Mouse (Mus musculus) hematopoietic stem cell, adult 5-6 weeks (primary cell): ENCODE measurements at regions not wholly inside any gene's neighbourhood (a gene's known extent, or its start where the extent isn't known, plus 50 kb on each side); places are given as distances from the start of the nearest gene placed in this dataset.

Source experiments
- ATAC-seq, 2 experiments: fragments of 125-278 bp in 1 of 2; replicated peaks in 1 of 2; 2 replicates each; pipeline ENCODE4 v1.8.0; 2016 to 2017; ENCODE audit warnings: inconsistent platforms in 2 of 2, mild to moderate bottlenecking in 2 of 2, moderate number of reproducible peaks in 2 of 2, low read depth in 1 of 2, moderate TSS enrichment in 1 of 2; ENCODE audit not compliant: low FRiP score in 2 of 2, poor library complexity in 2 of 2, severe bottlenecking in 2 of 2, insufficient read depth in 1 of 2, low TSS enrichment in 1 of 2

DNA sequence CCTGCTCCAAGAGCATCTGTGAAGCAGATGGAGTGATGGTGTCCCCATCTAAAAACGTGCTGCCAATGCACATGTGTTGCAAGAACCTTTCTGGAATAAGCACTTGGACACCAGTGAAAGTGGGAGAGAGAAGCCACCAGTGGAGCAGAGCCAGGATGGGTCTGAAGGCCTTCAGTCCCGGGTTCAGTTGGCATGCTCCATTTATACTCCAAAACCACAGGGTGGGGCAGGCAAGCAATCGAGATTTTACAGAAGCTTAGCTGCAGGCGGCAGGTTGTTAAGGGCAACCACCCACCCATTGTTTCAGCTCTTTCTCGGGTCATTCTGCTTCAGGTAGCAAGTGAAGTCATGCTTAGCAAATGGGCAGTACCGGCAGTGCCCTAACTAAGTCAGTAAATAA is 51.8 kb upstream of the Sv2b start:
- no peak for ATAC-seq

GRCm38 (mm10) chr7:75362541-75362940 is 53.5 kb upstream of the Sv2b start:
- ATAC-seq: peak; percentile 90 to 91

GRCm38 (mm10) chr7:75365480-75365879 is 56.4 kb upstream of the Sv2b start:
- ATAC-seq: peak; percentile 8 to 38; a peak in 1 of 4 replicates

DNA sequence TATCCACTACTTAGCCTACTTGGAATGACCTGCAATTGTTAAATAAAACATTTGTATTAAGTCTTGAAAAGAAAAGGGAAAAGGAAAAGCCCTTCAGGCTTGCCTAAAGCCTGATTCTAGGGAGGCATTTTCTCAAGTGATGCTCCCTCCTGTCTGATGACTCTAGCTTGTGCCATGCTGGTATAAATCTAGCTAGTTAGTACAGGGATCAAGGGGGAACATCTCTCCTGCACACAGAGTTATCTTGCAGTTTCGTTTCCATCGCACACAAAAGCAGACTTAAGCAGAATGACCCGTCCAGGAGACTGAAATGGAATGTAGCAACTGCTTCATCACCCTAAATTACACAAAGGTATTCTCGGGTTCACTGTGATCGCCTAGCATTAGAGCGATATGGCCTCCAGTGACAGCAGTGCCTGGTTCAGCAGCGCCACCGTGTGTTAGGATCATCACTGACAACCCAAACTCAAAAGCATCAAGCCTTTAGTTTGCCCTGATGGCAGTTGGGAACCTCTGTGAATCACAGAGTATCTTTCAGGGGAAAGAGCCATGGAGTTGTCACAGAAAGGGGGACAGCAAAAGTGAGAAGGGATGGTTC is 57.3 kb upstream of the Sv2b start:
- peak; percentile 39 to 52; a peak in 3 of 4 replicates for ATAC-seq

DNA sequence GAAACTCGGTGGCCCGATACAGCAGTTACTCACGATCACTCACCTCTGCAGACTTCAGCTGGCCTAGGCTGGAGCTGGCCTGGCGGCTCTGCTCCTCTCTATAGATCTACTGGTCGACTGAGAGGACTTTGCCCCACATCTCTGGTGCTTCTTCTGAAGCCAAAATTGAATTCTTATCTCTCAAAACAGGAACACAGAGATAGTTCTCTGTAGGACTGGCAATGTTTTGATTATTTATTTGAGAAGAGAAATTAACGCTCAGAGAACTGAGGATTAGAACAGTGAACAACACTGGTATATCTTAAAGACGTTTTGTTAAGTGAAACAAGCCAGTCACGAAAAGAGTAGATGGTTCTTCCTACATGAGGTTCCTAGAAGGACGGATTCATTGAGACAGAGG is 59.3 kb upstream of the Sv2b start:
- no peak for ATAC-seq

DNA sequence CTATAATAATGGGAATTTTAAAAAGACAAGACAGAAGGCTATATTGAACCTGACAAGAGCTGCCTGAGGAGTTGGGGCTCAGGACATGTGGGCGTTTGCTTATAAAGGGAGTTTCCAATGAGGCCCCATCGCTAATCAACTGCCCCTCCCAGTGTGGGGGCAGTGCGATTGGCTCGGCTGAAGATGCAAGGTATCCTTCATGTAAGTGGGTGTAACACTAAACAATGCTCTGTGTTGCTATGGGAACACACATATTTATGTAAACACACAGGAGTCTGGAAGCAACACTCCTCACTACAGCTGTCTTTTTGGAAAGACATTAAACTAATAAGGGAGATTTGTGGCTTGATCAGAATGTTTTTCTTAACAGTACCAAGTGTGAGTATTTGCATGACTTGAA is 60.3 kb upstream of the Sv2b start:
- ATAC-seq: no peak

DNA sequence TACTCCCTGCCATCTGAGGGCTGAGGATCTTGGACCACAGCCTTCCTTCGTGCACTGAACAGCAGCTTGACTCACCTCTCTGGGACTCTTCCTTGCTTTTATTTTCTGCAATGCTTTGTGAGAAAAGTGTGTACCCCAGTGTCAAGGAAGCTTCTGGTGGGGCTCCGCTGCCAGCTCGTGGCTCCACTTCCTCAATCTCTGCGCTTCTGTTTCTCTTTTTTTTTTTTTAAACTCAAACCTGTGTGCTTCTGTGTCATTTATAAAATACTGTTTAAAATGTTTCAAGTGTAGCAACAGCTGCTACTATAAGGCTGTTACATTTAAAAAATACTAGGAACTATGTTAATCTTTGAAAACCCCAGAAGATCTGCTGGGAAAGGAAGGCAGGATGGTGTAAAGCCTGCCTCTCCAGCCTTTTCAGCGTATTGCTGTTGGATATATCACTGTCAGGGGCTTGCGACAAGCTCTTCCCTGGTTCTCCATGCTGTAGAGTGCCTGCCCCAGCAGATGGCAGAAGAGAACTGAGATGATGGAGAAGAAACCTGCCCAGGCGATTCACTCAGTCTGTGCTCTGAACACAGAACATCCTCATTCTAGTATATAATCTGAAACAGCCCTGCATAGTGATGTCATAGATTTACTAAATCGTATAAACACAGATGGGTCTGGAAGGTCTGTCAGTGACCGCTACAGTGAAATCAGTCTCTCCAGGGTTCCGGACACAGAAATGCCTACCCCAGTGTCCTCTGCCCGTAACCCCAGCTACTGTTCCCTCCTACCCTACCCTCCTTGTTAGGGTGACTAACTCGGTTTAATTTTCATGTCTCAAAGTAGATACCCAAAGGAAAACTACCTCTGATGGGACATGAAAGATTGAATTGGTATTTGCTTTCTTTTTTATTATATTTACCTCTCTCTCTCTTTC is 61.8 kb upstream of the Sv2b start:
- ATAC-seq: peak; percentile 66 to 68

DNA sequence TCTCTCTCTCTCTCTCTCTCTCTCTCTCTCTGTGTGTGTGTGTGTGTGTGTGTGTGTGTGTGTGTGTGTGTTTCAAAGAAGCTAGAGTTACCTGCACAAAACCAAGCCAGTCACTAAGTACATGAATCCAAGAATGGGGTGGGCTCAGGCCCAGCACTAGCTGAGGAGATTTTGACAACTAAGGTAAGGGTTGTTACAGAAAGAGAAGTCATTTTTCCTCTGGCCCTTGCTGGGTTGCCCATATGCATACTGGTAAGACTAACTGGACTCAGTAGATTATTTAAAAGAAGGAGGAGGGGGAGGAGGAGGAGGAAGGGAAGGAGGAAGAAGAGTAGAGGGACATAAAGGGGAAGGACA is 62.4 kb upstream of the Sv2b start:
- no peak for ATAC-seq

GRCm38 (mm10) chr7:75371991-75372390 is 62.9 kb upstream of the Sv2b start:
- ATAC-seq: peak; percentile 93

DNA sequence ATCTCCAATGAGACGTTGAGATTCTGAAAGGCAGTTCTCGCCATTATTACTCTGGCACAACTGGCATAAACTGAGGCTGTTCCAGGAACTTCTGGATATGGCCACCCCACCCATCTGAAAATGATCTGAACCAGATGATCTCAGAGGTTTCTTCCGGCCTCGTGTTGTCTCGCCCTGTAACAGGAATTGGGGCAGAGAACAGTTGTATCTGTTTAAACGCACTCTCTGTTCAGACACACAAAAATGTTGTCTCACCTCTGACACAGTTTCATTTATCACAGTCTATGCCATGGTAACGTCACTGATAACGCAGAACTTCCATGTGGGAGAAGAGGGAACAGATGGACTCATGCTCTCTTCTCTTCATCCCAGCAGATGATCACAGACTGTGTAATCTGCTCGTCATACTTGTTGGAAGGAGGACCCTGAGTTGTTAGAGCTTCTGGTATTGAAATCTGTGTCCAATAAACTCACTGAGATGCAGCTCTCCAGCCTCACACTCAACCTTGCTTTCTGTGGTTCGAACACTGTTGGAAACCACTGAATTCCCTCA is 63.9 kb upstream of the Sv2b start:
- ATAC-seq: no peak

DNA sequence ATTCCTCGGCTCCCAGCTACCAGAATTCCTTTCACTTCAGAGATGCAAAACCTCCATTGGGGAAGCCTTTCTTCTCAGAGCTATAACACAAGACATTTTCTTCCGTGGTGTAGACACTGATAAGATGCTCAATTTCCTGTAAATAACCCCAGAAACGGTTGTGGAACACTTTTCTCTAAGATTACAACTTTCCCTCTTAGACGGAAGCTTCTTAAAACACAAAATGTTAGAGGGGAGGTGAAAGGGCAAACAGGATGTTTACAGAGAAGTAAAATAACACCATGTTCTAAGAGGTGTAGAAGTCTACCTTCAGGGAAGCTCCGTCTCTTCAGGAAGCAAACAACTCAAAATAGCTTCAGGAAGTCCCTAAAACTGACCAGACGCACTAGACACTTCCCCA is 65.4 kb upstream of the Sv2b start:
- ATAC-seq: no peak

DNA sequence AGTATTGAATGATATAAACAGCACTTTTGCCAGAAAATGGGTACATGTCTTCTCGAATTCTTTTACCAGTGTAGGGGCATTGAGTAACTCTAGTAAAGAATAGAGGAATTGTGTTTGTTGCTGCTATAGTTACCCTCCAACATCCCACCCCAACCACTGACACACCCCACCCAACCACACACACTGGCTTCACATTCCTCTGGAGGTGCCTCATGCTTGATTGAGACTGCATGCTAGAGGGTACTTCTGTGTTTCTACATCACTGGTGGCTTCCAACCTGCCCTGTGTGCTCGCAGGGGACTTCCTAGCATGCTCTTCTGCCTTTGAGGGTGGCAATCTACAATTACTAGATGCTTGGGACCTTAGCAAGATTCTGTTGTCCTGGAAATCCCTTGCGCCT is 70.5 kb upstream of the Sv2b start:
- no peak for ATAC-seq

DNA sequence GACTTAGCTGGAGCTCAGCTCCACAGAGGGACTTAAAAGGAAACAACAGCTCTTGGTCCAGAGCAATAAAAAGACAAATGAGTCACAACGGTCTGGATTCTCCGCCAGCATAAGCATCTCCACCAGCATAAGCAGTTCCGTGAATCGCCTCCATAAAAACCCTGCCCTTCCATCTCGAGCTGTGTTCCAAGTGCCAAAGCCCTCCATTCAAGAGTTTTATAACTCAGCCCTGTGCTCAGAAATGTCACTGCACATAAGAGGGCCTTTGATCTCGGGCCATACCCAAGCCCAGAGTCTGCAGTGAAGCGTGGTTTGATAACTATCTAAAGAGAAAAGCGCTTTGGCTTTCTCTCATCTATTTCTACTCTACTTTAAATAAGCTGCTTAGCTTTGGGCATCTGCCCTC is 70.8 kb upstream of the Akap13 start:
- no peak for ATAC-seq

DNA sequence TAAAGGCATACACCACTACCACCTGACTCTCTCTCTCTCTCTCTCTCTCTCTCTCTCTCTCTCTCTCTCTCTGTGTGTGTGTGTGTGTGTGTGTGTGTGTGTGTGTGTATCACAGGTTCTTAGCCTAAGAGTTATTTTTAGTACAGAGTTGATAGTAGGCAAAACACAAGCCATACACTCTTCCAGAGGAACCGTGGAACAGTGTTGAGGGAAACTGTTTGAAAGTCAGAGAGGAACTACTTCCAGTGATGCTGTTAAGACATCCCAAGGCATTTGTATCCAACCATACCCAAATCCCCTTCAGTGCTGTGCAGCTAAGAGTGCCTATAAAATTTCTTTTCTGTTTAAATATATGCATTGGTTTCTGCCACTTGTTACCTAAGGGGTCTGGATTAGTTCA is 68.3 kb upstream of the Akap13 start:
- ATAC-seq: no peak

GRCm38 (mm10) chr7:75387821-75388431 is 67.4 kb upstream of the Akap13 start:
- no peak for ATAC-seq

DNA sequence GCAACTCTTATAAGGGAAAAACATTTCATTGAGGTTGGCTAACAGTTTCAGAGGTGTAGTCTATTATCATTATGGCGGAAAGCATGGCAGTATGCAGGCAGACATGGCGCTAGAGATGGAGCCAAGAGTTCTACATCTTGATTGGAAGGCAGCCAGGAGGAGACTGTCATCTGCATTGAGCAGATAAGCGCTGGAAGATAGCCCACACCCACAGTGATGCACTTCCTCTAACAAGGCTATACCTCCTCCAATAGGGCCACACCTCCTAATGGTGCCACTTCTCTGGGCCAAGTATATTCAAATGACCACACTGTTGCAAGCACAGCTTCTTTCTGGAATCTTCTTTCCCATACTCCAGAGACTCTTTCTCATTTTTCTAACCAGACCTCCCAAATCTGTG is 65.2 kb upstream of the Akap13 start:
- peak; percentile 69 to 81 for ATAC-seq

GRCm38 (mm10) chr7:75392783-75393182 is 62.6 kb upstream of the Akap13 start:
- no peak for ATAC-seq

DNA sequence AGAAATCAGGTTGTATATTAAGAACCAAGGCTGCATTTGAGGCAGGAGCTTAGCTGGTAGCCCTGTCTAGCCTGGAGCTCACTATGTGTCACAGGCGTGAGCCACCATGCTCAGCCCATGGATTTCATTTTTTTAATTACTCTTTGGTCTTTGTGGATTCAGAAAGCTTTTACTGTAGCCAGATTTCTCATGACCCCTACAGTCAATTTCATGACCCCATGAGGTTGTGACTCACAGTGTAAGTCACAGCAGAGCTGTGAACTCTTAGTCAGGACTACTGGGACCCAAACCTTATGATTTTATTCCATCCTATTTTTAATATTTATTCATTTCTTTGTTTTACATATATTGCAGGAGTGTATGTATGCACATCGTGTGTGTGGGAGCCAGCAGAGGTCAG is 61.9 kb upstream of the Akap13 start:
- no peak for ATAC-seq
